Mouse (Mus musculus): ENCODE data around the gene Tnfrsf1a. TPM values are rescaled to one million over a fixed set of nuclear protein-coding genes. Genes with fewer than 3 reads are reported as not detected.

Tnfrsf1a gene
- polyA plus RNA-seq, 1 experiment from 2014 or later: 32.8 TPM

GRCm38 (mm10) chr6:125379781-125380180 is 30.6 kb downstream of the Tnfrsf1a start:
- Histone ChIP-seq H3K27me3 (ENCODE audit: control insufficient read depth, insufficient read depth, low read depth, low read length) (peaks cover 26% of the 10 kb centered on the region), H3K4me3 (ENCODE audit: low read depth, low read length) (peak overlapping the region; percentile 54), H3K36me3 (ENCODE audit: control insufficient read depth, insufficient read depth) (no peaks in the 10 kb centered on the region), H3K9ac (ENCODE audit: low read depth, low read length) (no peak overlapping the region), H3K4me2 (ENCODE audit: low read depth, low read length) (peak overlapping the region; percentile 48), H3K9me3 (replicated peaks; ENCODE audit: control insufficient read depth, low read length) (no peaks in the 10 kb centered on the region), H3K4me1 (ENCODE audit: control insufficient read depth, low read depth, low read length) (peaks cover 10% of the 10 kb centered on the region), H3K27ac (ENCODE audit: low read length) (no peak overlapping the region)
- WGBS (ENCODE audit: insufficient replicate concordance): 18% methylated on average over 9 of the region's 9 CpGs
- no peak; the same call in 1 of the 2 replicates for ATAC-seq (ENCODE audit: low read depth)

- 9% methylated on average over 40 of the region's 40 CpGs for WGBS (ENCODE audit: insufficient replicate concordance)
- H3K36me3 ChIP-seq (ENCODE audit: control insufficient read depth, insufficient read depth): no peaks in the 10 kb centered on the region
- H3K9me3 ChIP-seq (replicated peaks; ENCODE audit: control insufficient read depth, low read length): no peaks in the 10 kb centered on the region
- H3K9ac ChIP-seq (ENCODE audit: low read depth, low read length): peak within 1 kb of the TSS; percentile 47; the same call in 1 of the 2 replicates
- ATAC-seq (ENCODE audit: low read depth): peak; percentile 76
- H3K27me3 ChIP-seq (ENCODE audit: control insufficient read depth, insufficient read depth, low read depth, low read length): peaks cover 26% of the 10 kb centered on the region
- peaks cover 10% of the 10 kb centered on the region for H3K4me1 ChIP-seq (ENCODE audit: control insufficient read depth, low read depth, low read length)
- peak within 1 kb of the TSS; percentile 54 for H3K4me3 ChIP-seq (ENCODE audit: low read depth, low read length)
- H3K4me2 ChIP-seq (ENCODE audit: low read depth, low read length): peak within 1 kb of the TSS; percentile 48
- H3K27ac ChIP-seq (ENCODE audit: low read length): peak within 1 kb of the TSS; percentile 44; the same call in 1 of the 2 replicates
These were observed 31.5 kb downstream of the Tnfrsf1a start, which contains the start of gene Plekhg6 for GRCm38 (mm10) chr6:125380372-125381360. Gene Plekhg6 (minus strand): TSS chr6:125380793.

- 54% methylated on average over 2 of the region's 2 CpGs for WGBS (ENCODE audit: insufficient replicate concordance)
- Histone ChIP-seq H3K27ac (ENCODE audit: low read length) (no peak overlapping the region), H3K27me3 (ENCODE audit: control insufficient read depth, insufficient read depth, low read depth, low read length) (peaks cover 26% of the 10 kb centered on the region)
These were observed 32.9 kb downstream of the Tnfrsf1a start for GRCm38 (mm10) chr6:125382024-125382423.

GRCm38 (mm10) chr6:125385066-125385974 is 36.2 kb downstream of the Tnfrsf1a start:
- WGBS (ENCODE audit: insufficient replicate concordance): 50% methylated on average over 11 of the region's 11 CpGs

More at GRCm38 (mm10) chr6:125382024-125382423, 32.9 kb downstream of the Tnfrsf1a start:
- Histone ChIP-seq H3K36me3 (ENCODE audit: control insufficient read depth, insufficient read depth) (no peaks in the 10 kb centered on the region), H3K4me3 (ENCODE audit: low read depth, low read length) (no peak overlapping the region), H3K9me3 (replicated peaks; ENCODE audit: control insufficient read depth, low read length) (no peaks in the 10 kb centered on the region), H3K9ac (ENCODE audit: low read depth, low read length) (no peak overlapping the region), H3K4me2 (ENCODE audit: low read depth, low read length) (no peak overlapping the region), H3K4me1 (ENCODE audit: control insufficient read depth, low read depth, low read length) (peaks cover 10% of the 10 kb centered on the region)
- no peak for ATAC-seq (ENCODE audit: low read depth)

GRCm38 (mm10) chr6:125386080-125386479 is 36.9 kb downstream of the Tnfrsf1a start:
- H3K27ac ChIP-seq (ENCODE audit: low read length): no peak overlapping the region
- H3K36me3 ChIP-seq (ENCODE audit: control insufficient read depth, insufficient read depth): no peaks in the 10 kb centered on the region
- H3K27me3 ChIP-seq (ENCODE audit: control insufficient read depth, insufficient read depth, low read depth, low read length): peaks cover 5% of the 10 kb centered on the region
- no peak overlapping the region for H3K4me2 ChIP-seq (ENCODE audit: low read depth, low read length)
- no peaks in the 10 kb centered on the region; the same call in 1 of the 2 replicates for H3K4me1 ChIP-seq (ENCODE audit: control insufficient read depth, low read depth, low read length)
- H3K9ac ChIP-seq (ENCODE audit: low read depth, low read length): no peak overlapping the region
- peak; percentile 78 for ATAC-seq (ENCODE audit: low read depth)
- no peak overlapping the region for H3K4me3 ChIP-seq (ENCODE audit: low read depth, low read length)
- WGBS (ENCODE audit: insufficient replicate concordance): 51% methylated on average over 6 of the region's 6 CpGs
- no peaks in the 10 kb centered on the region for H3K9me3 ChIP-seq (replicated peaks; ENCODE audit: control insufficient read depth, low read length)

More at GRCm38 (mm10) chr6:125385066-125385974, 36.2 kb downstream of the Tnfrsf1a start:
- H3K4me2 ChIP-seq (ENCODE audit: low read depth, low read length): no peak overlapping the region
- H3K9me3 ChIP-seq (replicated peaks; ENCODE audit: control insufficient read depth, low read length): no peaks in the 10 kb centered on the region
- H3K27ac ChIP-seq (ENCODE audit: low read length): no peak overlapping the region
- no peaks in the 10 kb centered on the region for H3K36me3 ChIP-seq (ENCODE audit: control insufficient read depth, insufficient read depth)
- H3K9ac ChIP-seq (ENCODE audit: low read depth, low read length): no peak overlapping the region
- peaks cover 13% of the 10 kb centered on the region for H3K27me3 ChIP-seq (ENCODE audit: control insufficient read depth, insufficient read depth, low read depth, low read length)
- no peaks in the 10 kb centered on the region; the same call in 1 of the 2 replicates for H3K4me1 ChIP-seq (ENCODE audit: control insufficient read depth, low read depth, low read length)
- no peak for ATAC-seq (ENCODE audit: low read depth)
- H3K4me3 ChIP-seq (ENCODE audit: low read depth, low read length): no peak overlapping the region

- no peaks in the 10 kb centered on the region for H3K27me3 ChIP-seq (ENCODE audit: control insufficient read depth, insufficient read depth, low read depth, low read length)
- no peaks in the 10 kb centered on the region for H3K9me3 ChIP-seq (replicated peaks; ENCODE audit: control insufficient read depth, low read length)
- WGBS (ENCODE audit: insufficient replicate concordance): 59% methylated on average over 5 of the region's 5 CpGs
- no peak for ATAC-seq (ENCODE audit: low read depth)
- H3K4me2 ChIP-seq (ENCODE audit: low read depth, low read length): no peak overlapping the region
- H3K9ac ChIP-seq (ENCODE audit: low read depth, low read length): no peak overlapping the region
- no peak overlapping the region for H3K27ac ChIP-seq (ENCODE audit: low read length)
- no peaks in the 10 kb centered on the region for H3K36me3 ChIP-seq (ENCODE audit: control insufficient read depth, insufficient read depth)
- no peak overlapping the region for H3K4me3 ChIP-seq (ENCODE audit: low read depth, low read length)
- no peaks in the 10 kb centered on the region; the same call in 1 of the 2 replicates for H3K4me1 ChIP-seq (ENCODE audit: control insufficient read depth, low read depth, low read length)
These were observed 40.7 kb downstream of the Tnfrsf1a start for GRCm38 (mm10) chr6:125389853-125390252.

GRCm38 (mm10) chr6:125405461-125406382 is 56.6 kb downstream of the Tnfrsf1a start:
- Histone ChIP-seq H3K9ac (ENCODE audit: low read depth, low read length) (no peak overlapping the region), H3K4me2 (ENCODE audit: low read depth, low read length) (no peak overlapping the region), H3K27me3 (ENCODE audit: control insufficient read depth, insufficient read depth, low read depth, low read length) (no peaks in the 10 kb centered on the region), H3K4me3 (ENCODE audit: low read depth, low read length) (no peak overlapping the region), H3K36me3 (ENCODE audit: control insufficient read depth, insufficient read depth) (no peaks in the 10 kb centered on the region), H3K4me1 (ENCODE audit: control insufficient read depth, low read depth, low read length) (no peaks in the 10 kb centered on the region; the same call in 1 of the 2 replicates), H3K9me3 (replicated peaks; ENCODE audit: control insufficient read depth, low read length) (no peaks in the 10 kb centered on the region), H3K27ac (ENCODE audit: low read length) (no peak overlapping the region)
- ATAC-seq (ENCODE audit: low read depth): no peak
- WGBS (ENCODE audit: insufficient replicate concordance): 58% methylated on average over 14 of the region's 14 CpGs

- H3K9me3 ChIP-seq (replicated peaks; ENCODE audit: control insufficient read depth, low read length): no peaks in the 10 kb centered on the region
- no peak overlapping the region for H3K27ac ChIP-seq (ENCODE audit: low read length)
- H3K4me2 ChIP-seq (ENCODE audit: low read depth, low read length): no peak overlapping the region
- H3K27me3 ChIP-seq (ENCODE audit: control insufficient read depth, insufficient read depth, low read depth, low read length): no peaks in the 10 kb centered on the region
- no peaks in the 10 kb centered on the region; the same call in 1 of the 2 replicates for H3K4me1 ChIP-seq (ENCODE audit: control insufficient read depth, low read depth, low read length)
- ATAC-seq (ENCODE audit: low read depth): no peak
- H3K4me3 ChIP-seq (ENCODE audit: low read depth, low read length): no peak overlapping the region
- no peaks in the 10 kb centered on the region for H3K36me3 ChIP-seq (ENCODE audit: control insufficient read depth, insufficient read depth)
- H3K9ac ChIP-seq (ENCODE audit: low read depth, low read length): no peak overlapping the region
- WGBS (ENCODE audit: insufficient replicate concordance): 63% methylated on average over 7 of the region's 7 CpGs
These were observed 58.1 kb downstream of the Tnfrsf1a start for GRCm38 (mm10) chr6:125407224-125407623.
